Mouse (Mus musculus) spleen, adult 2 months (tissue): ENCODE measurements around the gene Arhgap8. TPM values are rescaled to one million over a fixed set of nuclear protein-coding genes. Genes with fewer than 3 reads are reported as not detected.

ENCODE experiments used
- DNase-seq, 2 experiments: peaks; one replicate each; pipeline versions ENCODE4 v3.0.0 to v3.0.0-alpha.2; 2012 to 2021; ENCODE audit warnings: low spot score in 2 of 2, low read depth in 1 of 2
- H3K27ac ChIP-seq: fragments of 200-500 bp; 2 replicates; pipeline ENCODE4 v1.5.1; 2012; ENCODE audit warnings: low read length, inconsistent platforms; ENCODE audit not compliant: insufficient read depth
- H3K27me3 ChIP-seq: fragments of 200-500 bp; 2 replicates; pipeline ENCODE4 v1.6.1; 2012; ENCODE audit warnings: mild to moderate bottlenecking, moderate library complexity, low read length, inconsistent platforms; ENCODE audit not compliant: control insufficient read depth, insufficient read depth
- H3K36me3 ChIP-seq: fragments of 200-500 bp; 2 replicates; pipeline ENCODE4 v1.6.1; 2012; ENCODE audit warnings: mild to moderate bottlenecking, low read length, inconsistent platforms; ENCODE audit not compliant: control insufficient read depth, insufficient read depth
- H3K4me1 ChIP-seq: fragments of 200-500 bp; 2 replicates; pipeline ENCODE4 v1.6.1; 2011; ENCODE audit warnings: inconsistent platforms; ENCODE audit not compliant: control insufficient read depth, insufficient read depth, insufficient read length
- H3K4me3 ChIP-seq: fragments of 200-500 bp; 2 replicates; pipeline ENCODE4 v1.5.1; 2011; ENCODE audit warnings: mild to moderate bottlenecking, inconsistent platforms; ENCODE audit not compliant: insufficient read depth, insufficient read length; ENCODE audit errors: extremely low read depth
- CTCF ChIP-seq: fragments of 200-500 bp; IDR thresholded peaks from 2 replicates; pipeline ENCODE4 v1.5.1; 2011; ENCODE audit warnings: mild to moderate bottlenecking, inconsistent platforms; ENCODE audit not compliant: insufficient read depth, insufficient read length, insufficient replicate concordance; ENCODE audit errors: extremely low read depth
- POLR2A ChIP-seq: fragments of 200-500 bp; IDR thresholded peaks from 2 replicates; pipeline ENCODE4 v1.6.1; 2011; ENCODE audit warnings: low read depth, low read length, inconsistent platforms
- WGBS: fragments of 180-500 bp; shearing (Covaris S2); methylation state at CpG from one replicate; pipeline ENCODE4 v1.1.7; 2018; 5-methylcytosine and 5-hydroxymethylcytosine counted together
- polyA plus RNA-seq: library from polyadenylated mRNA; depleted of rRNA; stranded (reverse); fragments of >200 nt; gene quantifications from 2 replicates; pipeline ENCODE4 v1.2.3, GENCODE M21; 2012

Gene Arhgap8
- polyA plus RNA-seq, 1 experiment = 0.72 TPM

DNA sequence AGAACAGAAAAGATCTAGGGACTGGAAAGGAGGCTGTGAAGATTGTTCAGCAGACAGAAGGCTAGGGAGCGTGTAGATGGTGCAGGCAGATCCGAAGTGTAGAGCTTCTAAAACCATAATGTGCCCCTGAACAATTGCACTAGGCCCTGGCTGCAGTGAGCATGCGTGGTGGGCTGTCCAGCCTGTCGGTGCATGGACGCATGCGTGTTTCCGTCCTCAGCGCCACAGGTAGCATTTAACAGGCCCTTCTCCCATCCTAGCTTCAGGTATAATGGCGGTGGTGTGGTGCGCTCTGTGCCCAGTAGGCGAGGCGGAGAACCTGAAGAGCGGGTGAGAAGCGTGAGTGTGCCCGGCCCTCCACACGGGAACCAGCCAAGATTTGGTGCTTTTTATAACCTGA lies 65.0 kb downstream of the Arhgap8 start:
- H3K36me3 ChIP-seq = no peaks in the 10 kb centered on the region
- TF ChIP-seq POLR2A (no peak), CTCF (no peak)
- no peaks in the 10 kb centered on the region for H3K27me3 ChIP-seq
- no peak overlapping the region for H3K4me3 ChIP-seq
- no peak for DNase-seq
- no peak overlapping the region for H3K27ac ChIP-seq
- WGBS = 94% methylated on average over 16 of the region's 16 CpGs
- no peaks in the 10 kb centered on the region for H3K4me1 ChIP-seq

DNA sequence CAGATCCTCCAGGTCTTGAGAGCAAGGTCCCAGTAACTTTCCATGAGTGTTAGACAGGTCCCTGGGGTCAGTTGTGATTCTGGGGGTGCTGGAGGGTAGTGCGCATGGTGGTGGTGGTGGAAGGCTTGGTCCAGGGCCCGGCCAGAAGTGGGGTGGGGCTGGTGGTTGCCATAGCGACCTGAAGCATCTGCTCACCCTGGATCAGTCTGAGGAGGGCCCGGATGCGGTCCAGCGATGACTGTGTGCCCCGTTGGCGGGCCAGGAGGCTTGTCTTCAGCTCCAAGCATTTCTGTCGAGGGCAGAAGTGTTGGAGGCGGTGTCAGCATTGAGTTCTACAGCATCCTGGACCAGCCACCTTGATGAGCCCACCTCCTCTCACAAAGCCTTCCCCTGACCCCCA lies 67.3 kb downstream of the Arhgap8 start:
- WGBS = 89% methylated on average over 10 of the region's 10 CpGs
- no peaks in the 10 kb centered on the region for H3K36me3 ChIP-seq
- DNase-seq = no peak
- H3K27me3 ChIP-seq = no peaks in the 10 kb centered on the region
- no peaks in the 10 kb centered on the region for H3K4me1 ChIP-seq
- TF ChIP-seq CTCF (no peak), POLR2A (no peak)
- no peak overlapping the region for H3K27ac ChIP-seq
- no peak overlapping the region for H3K4me3 ChIP-seq

GRCm38 (mm10) chr15:84793649-84794048 lies 73.8 kb downstream of the Arhgap8 start:
- Histone ChIP-seq H3K27me3 (no peaks in the 10 kb centered on the region), H3K27ac (no peak overlapping the region), H3K4me3 (no peak overlapping the region), H3K4me1 (no peaks in the 10 kb centered on the region), H3K36me3 (no peaks in the 10 kb centered on the region)
- WGBS = 86% methylated on average over 5 of the region's 5 CpGs
- TF ChIP-seq POLR2A = no peak
- no peak for TF ChIP-seq CTCF
- no peak for DNase-seq

DNA sequence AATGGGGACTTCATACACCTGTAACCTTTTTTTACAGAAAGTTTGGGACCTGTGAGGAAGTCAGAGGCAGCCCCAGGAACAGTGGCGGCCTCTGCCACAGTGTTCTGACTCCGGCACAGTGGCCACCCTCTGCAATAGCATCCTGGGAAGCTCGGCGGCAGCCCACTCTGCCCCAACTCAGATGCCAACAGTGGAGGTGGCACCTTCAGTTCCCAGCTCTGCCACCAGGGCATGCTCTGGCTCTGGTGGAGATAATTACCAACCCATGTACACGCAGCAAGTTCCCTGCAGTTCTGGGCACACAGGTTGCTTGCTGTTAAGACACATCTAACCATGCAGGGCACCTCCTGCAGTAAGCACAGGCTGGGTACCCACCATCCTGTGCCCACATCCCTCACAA lies 80.3 kb downstream of the Arhgap8 start:
- Histone ChIP-seq H3K4me3 (no peak overlapping the region), H3K27me3 (no peaks in the 10 kb centered on the region), H3K27ac (no peak overlapping the region), H3K4me1 (no peaks in the 10 kb centered on the region), H3K36me3 (no peaks in the 10 kb centered on the region)
- no peak for DNase-seq
- TF ChIP-seq CTCF = peak; percentile 12; the same call in 1 of the 2 replicates
- TF ChIP-seq POLR2A = no peak
- 66% methylated on average over 5 of the region's 5 CpGs for WGBS

DNA sequence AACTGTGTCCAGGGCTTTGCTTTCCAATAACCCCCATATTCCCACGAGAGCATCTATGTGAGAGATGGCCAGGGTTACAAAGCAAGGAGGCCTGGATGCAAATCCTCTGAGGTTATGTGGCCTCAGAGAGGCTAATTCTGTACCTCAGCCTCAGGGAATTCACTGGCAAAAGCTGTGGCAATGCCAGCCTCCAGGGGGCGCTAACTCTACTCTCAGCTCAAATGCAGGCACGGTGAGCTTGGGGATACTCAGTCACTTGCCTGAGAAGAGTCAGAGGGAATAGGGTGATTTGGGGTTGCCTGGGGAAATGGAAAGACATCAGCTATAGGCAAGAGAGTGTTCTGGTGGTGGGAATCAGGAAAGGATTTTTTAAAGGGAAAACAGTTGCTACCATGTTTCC lies 83.8 kb downstream of the Arhgap8 start:
- Histone ChIP-seq H3K36me3 (no peaks in the 10 kb centered on the region), H3K27ac (no peak overlapping the region), H3K4me3 (no peak overlapping the region), H3K4me1 (no peaks in the 10 kb centered on the region), H3K27me3 (no peaks in the 10 kb centered on the region)
- no peak for TF ChIP-seq POLR2A
- TF ChIP-seq CTCF = peak; percentile 53; the same call in 1 of the 2 replicates
- 47% methylated on average over 3 of the region's 3 CpGs for WGBS
- DNase-seq = peak in 1 of 2 experiments; percentile 37

DNA sequence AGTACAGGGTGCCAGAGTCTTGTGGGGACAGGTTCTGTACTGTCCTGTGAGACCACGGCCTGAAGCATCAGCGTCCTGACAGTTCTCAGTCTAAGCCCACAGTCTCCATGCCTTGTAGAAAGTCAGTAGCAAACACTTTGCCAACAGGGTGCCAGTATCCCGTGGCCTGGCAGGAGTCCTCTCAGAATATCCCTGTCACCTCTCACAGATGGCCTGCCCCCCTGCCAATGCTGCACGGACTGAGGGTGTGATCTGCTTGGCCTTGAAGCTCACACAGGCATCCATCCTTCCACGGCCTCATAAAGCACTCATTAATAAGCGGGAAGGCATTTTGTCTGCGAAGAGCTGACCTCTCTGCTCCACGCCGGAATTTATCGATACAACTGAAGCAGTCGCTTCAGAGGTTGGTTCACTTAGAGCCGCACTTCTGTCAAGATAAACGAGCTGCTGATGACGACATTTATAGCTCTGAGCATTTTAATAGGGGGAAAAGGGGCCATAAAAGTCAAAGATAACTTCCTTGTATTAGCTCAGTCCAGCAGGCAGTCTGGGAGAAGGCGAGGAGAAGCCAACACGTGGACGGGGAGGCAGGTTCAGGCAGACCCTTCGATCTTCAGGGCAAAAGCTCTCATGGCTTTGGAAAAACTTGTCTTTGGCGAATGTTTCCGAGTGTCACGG lies 89.6 kb downstream of the Arhgap8 start:
- TF ChIP-seq CTCF (no peak), POLR2A (no peak)
- Histone ChIP-seq H3K36me3 (no peaks in the 10 kb centered on the region), H3K27ac (no peak overlapping the region), H3K27me3 (no peaks in the 10 kb centered on the region), H3K4me1 (no peaks in the 10 kb centered on the region), H3K4me3 (no peak overlapping the region)
- no peak for DNase-seq
- 76% methylated on average over 21 of the region's 21 CpGs for WGBS

- no peak for DNase-seq
- 78% methylated on average over 5 of the region's 5 CpGs for WGBS
- TF ChIP-seq CTCF (no peak), POLR2A (no peak)
Measured at GRCm38 (mm10) chr15:84811126-84811525, 91.3 kb downstream of the Arhgap8 start.

More at GRCm38 (mm10) chr15:84811126-84811525, 91.3 kb downstream of the Arhgap8 start:
- H3K27me3 ChIP-seq = no peaks in the 10 kb centered on the region
- H3K36me3 ChIP-seq = no peaks in the 10 kb centered on the region
- H3K4me3 ChIP-seq = no peak overlapping the region
- H3K4me1 ChIP-seq = no peaks in the 10 kb centered on the region
- H3K27ac ChIP-seq = no peak overlapping the region
